Mouse (Mus musculus) hindbrain, embryonic 12.5 days (tissue): ENCODE data around the gene Dip2b. TPM values are rescaled to one million over a fixed set of nuclear protein-coding genes. Genes with fewer than 3 reads are reported as not detected.

ENCODE experiments used
- ATAC-seq: fragments of 200-750 bp; cut with Nextera tagmentation; 2 replicates; pipeline ENCODE4 v1.8.0; 2017; ENCODE audit warnings: moderate TSS enrichment; ENCODE audit not compliant: low FRiP score
- H3K27ac ChIP-seq: fragments of 300-500 bp; sonication (generic); 2 replicates; pipeline ENCODE4 v1.5.1; 2016; ENCODE audit warnings: mild to moderate bottlenecking
- H3K27me3 ChIP-seq: fragments of 300-500 bp; sonication (generic); 2 replicates; pipeline ENCODE4 v1.6.1; 2016; ENCODE audit warnings: mild to moderate bottlenecking
- H3K36me3 ChIP-seq: fragments of 300-500 bp; sonication (generic); 2 replicates; pipeline ENCODE4 v1.6.1; 2016; ENCODE audit warnings: mild to moderate bottlenecking
- H3K4me1 ChIP-seq: fragments of 300-500 bp; sonication (generic); 2 replicates; pipeline ENCODE4 v1.6.1; 2016
- H3K4me2 ChIP-seq: fragments of 300-500 bp; sonication (generic); replicated peaks from 2 replicates; pipeline ENCODE4 v1.6.1; 2016; ENCODE audit warnings: mild to moderate bottlenecking
- H3K4me3 ChIP-seq: fragments of 300-500 bp; sonication (generic); 2 replicates; pipeline ENCODE4 v1.5.1; 2016; ENCODE audit warnings: mild to moderate bottlenecking
- H3K9ac ChIP-seq: fragments of 300-500 bp; sonication (generic); 2 replicates; pipeline ENCODE4 v1.6.1; 2016; ENCODE audit warnings: mild to moderate bottlenecking, moderate library complexity
- H3K9me3 ChIP-seq: fragments of 300-500 bp; sonication (generic); replicated peaks from 2 replicates; pipeline ENCODE4 v1.6.1; 2016; ENCODE audit warnings: mild to moderate bottlenecking
- WGBS: fragments of 180-500 bp; shearing (Covaris S2); methylation state at CpG from one replicate; pipeline ENCODE4 v1.1.7; 2016; 5-methylcytosine and 5-hydroxymethylcytosine counted together
- polyA plus RNA-seq: library from polyadenylated mRNA; unstranded; fragments of >200 nt; fragmentation: Nextera tagmentation; extraction: Ambion mirVana; gene quantifications from 2 replicates; pipeline ENCODE4 v1.2.1, GENCODE M21; 2016

Gene Dip2b
- polyA plus RNA-seq, 1 experiment from 2014 or later: 27.5 TPM

DNA sequence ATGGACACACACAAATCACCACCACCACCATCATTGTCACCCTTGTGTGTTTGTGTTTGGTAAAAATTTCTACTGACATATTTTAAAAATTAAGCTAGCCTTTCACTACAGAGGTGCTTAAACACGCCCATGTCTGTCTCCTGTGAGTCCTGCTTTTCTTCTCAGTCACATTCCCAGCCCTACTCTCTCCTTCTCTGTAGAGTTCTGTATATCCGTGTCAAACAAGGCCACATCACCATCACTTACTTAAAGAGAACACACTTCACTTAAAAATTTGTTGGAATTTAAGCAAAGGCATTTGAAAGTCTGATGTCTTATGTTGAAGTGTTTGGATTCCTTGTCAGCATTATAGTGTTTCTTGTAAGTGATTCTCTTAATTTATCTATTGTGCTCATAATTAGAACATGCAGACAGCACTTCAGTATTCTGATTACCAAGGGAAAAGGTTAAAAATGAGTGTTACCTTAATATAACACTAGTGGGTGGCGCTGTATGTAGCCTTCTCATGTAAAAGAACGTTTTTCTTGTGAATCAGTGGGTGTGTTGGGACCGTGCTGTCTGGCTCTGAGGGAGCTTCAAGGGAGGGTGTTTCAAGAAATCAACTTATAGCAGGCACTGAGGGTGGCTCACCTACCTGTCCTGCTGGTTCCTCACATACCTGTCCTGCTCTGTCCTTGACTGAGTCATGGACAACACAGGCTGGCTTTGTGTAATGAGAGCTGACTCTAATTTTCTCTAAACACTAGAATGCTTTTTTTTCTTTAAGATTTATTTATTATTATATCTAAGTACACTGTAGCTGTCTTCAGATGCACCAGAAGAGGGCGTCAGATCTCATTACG lies 58.3 kb downstream of the Dip2b start:
- Histone ChIP-seq H3K4me1 (peaks cover 22% of the 10 kb centered on the region), H3K27ac (no peak overlapping the region), H3K4me2 (no peak overlapping the region), H3K4me3 (no peak overlapping the region), H3K9me3 (no peaks in the 10 kb centered on the region; the same call in 1 of the 2 replicates), H3K36me3 (no peaks in the 10 kb centered on the region), H3K9ac (no peak overlapping the region), H3K27me3 (no peaks in the 10 kb centered on the region)
- WGBS: 93% methylated on average over 7 of the region's 7 CpGs
- ATAC-seq: no peak

DNA sequence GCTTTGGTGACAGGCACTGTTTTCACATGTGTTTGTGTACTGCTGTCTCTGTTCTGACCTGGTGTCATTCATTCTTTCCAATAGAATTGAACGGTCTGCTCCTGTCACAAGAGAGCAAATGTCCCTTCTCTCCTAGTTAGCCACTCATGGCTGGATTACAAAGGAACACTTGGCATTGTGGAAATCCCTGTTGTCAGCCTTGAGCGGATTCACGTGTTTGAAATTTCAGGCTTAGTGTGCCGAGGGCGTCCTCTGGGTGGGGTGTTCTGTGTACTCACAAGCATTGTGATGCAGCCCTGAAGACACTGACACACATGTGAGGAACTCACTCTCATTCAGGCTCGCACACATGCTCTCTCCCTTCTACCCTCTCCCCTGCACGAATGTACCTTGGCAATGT lies 61.9 kb downstream of the Dip2b start:
- no peaks in the 10 kb centered on the region for H3K9me3 ChIP-seq
- ATAC-seq: no peak
- H3K9ac ChIP-seq: no peak overlapping the region
- no peak overlapping the region for H3K4me3 ChIP-seq
- no peaks in the 10 kb centered on the region for H3K27me3 ChIP-seq
- H3K27ac ChIP-seq: no peak overlapping the region
- no peak overlapping the region for H3K4me2 ChIP-seq
- 58% methylated on average over 7 of the region's 7 CpGs for WGBS
- H3K4me1 ChIP-seq: peaks cover 10% of the 10 kb centered on the region
- no peaks in the 10 kb centered on the region for H3K36me3 ChIP-seq

DNA sequence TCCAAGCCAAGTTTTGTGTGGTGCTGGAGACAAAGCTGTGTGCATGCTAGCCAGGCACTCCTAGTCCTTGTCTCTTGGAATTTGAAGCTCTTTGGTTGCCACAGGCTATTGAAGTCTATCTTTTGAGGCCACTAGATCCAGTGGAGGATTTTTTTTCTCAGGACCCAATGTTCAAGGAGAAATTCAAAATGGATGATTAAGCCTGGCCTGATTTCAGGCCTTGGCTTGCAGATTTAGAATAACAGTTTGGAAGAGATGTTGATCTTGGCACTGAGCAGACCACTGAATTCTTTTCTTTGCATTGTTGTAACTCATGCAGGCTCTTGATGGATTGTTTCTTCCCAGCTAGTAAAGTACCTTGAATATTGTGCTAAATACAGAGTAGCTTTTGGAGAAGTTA lies 62.7 kb downstream of the Dip2b start:
- Histone ChIP-seq H3K9ac (no peak overlapping the region), H3K4me3 (no peak overlapping the region), H3K27me3 (no peaks in the 10 kb centered on the region), H3K27ac (no peak overlapping the region), H3K9me3 (no peaks in the 10 kb centered on the region), H3K36me3 (no peaks in the 10 kb centered on the region), H3K4me2 (no peak overlapping the region), H3K4me1 (peaks cover 10% of the 10 kb centered on the region)
- ATAC-seq: no peak

DNA sequence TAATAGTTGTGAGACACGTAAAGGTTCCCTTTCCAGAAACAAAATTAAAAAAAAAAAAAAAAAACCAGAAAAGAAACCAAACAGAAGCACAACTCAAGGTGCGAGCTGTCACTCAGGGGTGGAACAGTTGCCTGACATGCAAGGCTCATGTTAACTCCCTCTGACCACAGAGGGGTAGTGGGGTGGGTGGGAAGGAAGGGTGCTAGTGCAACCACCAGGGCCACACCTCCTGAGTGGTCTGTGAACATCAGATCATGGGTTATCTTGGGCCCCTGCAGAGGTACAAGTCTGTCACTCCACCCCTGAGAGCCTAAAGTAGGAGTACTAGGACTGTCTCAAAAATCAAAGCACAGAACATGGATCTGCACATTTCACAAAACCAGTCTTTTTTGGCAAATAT lies 65.7 kb downstream of the Dip2b start:
- H3K36me3 ChIP-seq: no peaks in the 10 kb centered on the region
- peaks cover 10% of the 10 kb centered on the region for H3K4me1 ChIP-seq
- no peak for ATAC-seq
- H3K4me2 ChIP-seq: no peak overlapping the region
- H3K4me3 ChIP-seq: no peak overlapping the region
- H3K9me3 ChIP-seq: no peaks in the 10 kb centered on the region
- no peaks in the 10 kb centered on the region for H3K27me3 ChIP-seq
- H3K9ac ChIP-seq: no peak overlapping the region
- 84% methylated on average over 2 of the region's 2 CpGs for WGBS
- H3K27ac ChIP-seq: no peak overlapping the region

DNA sequence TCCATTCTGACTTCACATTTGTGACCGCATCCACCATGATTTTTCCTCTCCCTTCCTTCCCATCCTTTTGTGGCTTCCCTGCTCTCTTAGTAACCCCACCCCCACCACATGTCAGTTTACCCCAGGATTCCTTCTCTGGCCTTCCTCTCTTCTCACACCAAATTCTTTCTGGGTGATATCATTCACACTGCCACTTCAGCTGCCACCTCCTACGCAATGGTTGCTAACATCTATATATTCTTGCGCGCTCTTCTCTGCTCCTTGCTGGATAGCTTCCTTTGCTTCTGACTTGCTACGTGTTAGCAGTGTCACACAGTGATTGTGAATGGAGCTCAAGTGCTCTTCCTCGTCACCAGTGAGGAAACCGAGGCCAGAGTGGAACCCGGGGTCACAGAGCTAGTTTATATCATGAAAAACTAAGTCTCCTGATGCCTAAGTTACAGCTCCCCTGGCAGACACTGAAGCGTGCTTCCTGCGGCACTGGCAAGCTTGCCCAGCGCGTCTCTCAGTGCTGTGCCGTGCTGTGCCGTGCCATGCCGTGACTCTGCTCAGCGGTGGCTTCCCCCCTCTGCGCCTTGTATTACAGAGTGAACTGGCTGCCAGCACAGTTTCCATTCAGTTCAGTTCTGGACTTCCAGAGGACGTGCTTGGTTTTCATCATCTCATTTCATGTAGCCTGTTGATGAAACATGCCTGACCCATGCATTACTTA lies 69.8 kb downstream of the Dip2b start:
- Histone ChIP-seq H3K27ac (no peak overlapping the region), H3K36me3 (no peaks in the 10 kb centered on the region), H3K4me2 (no peak overlapping the region), H3K27me3 (no peaks in the 10 kb centered on the region), H3K4me3 (no peak overlapping the region), H3K9me3 (no peaks in the 10 kb centered on the region), H3K4me1 (peaks cover 15% of the 10 kb centered on the region), H3K9ac (no peak overlapping the region)
- WGBS: 89% methylated on average over 18 of the region's 18 CpGs
- no peak for ATAC-seq

DNA sequence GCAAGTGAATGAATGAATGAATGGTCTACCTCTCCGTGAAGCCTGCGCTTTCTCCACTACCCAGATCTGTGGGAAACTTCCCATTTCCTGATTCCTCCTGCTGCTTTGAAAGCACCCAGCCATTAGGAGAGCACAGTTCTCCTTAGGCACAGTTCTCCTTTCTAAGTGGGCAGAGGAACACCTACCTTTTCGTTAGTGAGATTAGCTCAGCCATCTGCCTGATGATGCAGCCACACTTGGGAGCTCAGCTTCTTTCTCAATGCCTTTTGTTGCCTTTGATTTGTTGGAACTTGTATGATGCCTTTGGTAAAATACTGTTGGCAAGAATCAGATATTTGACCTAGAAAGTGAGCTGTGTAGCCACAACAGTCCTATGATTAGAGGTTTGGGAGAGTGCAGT lies 71.5 kb downstream of the Dip2b start:
- Histone ChIP-seq H3K4me2 (no peak overlapping the region), H3K27me3 (no peaks in the 10 kb centered on the region), H3K9me3 (no peaks in the 10 kb centered on the region), H3K4me3 (no peak overlapping the region), H3K36me3 (no peaks in the 10 kb centered on the region), H3K9ac (no peak overlapping the region), H3K27ac (no peak overlapping the region), H3K4me1 (peaks cover 25% of the 10 kb centered on the region)
- 84% methylated on average over 3 of the region's 3 CpGs for WGBS
- no peak for ATAC-seq

DNA sequence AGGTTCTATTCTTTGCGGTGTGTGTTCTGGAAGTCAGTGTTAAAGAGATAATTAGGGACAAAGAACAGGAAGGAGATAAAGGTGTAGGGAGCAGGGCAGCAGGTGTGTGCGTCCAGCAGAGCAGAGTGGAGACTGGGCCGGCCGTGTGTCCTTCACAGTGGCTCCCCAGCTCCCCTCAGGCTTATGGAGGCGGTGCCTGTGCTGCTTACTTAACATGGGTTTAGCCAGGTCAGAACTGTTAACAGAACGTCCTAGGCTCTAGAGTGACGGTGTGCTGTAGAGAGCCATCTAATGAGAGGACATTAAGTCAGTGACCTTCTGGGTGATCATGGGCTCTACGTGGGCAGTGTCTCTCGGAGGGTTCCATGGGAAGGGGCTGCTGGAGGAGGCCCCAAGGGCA lies 73.4 kb downstream of the Dip2b start:
- no peak for ATAC-seq
- Histone ChIP-seq H3K4me3 (no peak overlapping the region), H3K36me3 (peaks cover 5% of the 10 kb centered on the region; the same call in 1 of the 2 replicates), H3K9me3 (no peaks in the 10 kb centered on the region), H3K4me1 (peaks cover 25% of the 10 kb centered on the region), H3K4me2 (no peak overlapping the region), H3K27ac (no peak overlapping the region), H3K9ac (no peak overlapping the region), H3K27me3 (no peaks in the 10 kb centered on the region)
- 76% methylated on average over 9 of the region's 9 CpGs for WGBS

DNA sequence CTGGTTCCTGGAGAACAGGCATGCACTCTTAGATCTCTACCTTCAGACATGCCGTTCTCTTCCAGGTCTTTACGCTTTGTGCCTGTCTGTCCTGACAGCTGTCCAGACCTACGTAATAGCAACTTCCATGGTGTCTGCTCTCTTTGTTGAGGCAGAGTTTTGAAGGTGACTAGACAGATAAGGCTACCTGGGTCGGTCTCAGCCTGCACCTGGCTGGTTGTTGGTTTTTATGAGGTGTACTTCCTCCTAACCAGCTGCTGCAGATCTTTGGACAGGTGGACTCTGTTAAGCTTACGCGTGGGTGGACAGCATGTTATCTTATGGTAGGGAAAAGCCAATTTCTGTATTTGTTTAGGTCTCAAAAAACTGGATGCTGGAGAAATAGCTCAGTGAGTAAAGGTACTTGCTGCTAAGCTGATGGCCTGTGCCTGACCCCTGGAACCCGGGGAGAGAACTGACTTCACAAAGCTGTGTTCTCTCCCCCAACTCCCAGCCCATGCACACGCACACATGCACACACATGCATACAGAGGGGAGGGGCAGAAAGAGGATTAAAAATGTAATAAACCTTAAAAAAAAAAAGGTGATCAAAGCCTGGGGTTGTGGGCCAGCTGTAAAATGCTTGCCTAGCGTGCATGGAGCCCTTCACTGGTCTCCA lies 74.0 kb downstream of the Dip2b start:
- 87% methylated on average over 9 of the region's 9 CpGs for WGBS
- H3K9me3 ChIP-seq: no peaks in the 10 kb centered on the region
- no peak overlapping the region for H3K9ac ChIP-seq
- peaks cover 8% of the 10 kb centered on the region; the same call in 1 of the 2 replicates for H3K36me3 ChIP-seq
- no peak overlapping the region for H3K4me2 ChIP-seq
- no peak overlapping the region for H3K27ac ChIP-seq
- no peaks in the 10 kb centered on the region for H3K27me3 ChIP-seq
- peaks cover 25% of the 10 kb centered on the region for H3K4me1 ChIP-seq
- H3K4me3 ChIP-seq: no peak overlapping the region
- ATAC-seq: no peak

DNA sequence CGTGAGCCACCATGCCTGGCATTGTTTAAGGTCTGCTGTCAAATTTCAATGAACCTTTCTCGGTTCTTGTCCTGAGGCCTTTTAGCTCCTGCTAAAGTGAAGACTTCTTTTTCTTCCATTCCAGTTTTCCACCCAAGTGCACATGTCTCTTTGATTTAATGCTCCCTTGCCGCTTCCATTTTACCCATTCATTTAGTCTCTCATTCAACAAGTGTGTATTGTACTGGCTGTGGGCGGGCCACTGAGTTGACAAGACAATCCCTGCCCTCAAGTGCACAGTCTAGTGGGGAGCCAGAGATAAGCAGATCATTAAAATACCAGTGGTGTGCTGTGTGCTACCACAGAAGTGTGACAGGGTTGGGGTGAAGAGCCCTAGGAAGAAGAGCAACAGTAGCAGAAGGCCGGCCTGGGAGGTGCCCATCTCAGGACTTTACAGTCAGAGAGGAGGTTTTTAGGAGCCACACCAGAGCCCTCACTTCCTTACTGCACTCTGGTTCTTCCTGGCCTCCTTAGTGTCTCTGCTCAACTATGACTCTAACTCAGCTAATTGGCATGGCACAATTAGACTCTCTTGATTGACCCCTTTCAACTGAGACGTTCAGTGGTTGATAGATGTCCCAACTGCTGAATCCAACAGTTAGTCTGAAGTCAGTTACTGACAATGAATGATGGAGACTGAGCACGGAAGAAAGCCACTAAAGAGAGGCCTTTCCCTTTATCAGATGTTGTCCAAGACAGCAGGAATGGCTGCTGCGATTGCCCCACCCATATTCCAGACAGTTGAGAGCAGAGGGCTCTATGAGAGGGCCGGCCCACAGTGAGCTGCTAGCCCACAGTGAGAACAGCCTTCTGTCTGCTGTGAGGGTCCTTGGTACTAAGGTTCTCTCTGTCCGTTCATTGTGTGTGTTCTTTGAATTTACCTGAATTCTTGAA lies 75.1 kb downstream of the Dip2b start:
- no peak for ATAC-seq
- H3K27ac ChIP-seq: no peak overlapping the region

DNA sequence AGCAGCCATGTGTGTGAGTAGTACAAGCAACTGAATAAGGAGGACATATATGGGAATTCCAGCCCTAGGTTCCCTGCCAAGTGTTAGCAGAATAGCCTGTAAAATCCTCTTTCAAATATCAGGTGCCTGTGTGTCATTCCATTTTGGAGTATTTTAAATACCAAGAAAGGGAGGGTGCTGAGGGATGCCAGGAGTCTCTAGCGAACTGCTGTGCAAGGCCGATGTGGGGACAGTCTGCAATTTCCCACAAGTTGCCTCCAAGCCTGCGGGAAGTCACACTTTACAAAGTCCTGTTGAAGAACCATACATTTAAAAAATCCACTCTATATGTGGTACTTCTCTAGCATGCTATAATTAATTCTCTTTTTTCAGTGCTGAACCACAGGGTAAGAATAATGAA lies 77.0 kb downstream of the Dip2b start:
- WGBS: 89% methylated on average over 3 of the region's 3 CpGs
- ATAC-seq: no peak
- H3K4me2 ChIP-seq: no peak overlapping the region
- H3K9me3 ChIP-seq: no peaks in the 10 kb centered on the region
- H3K9ac ChIP-seq: no peak overlapping the region
- peaks cover 29% of the 10 kb centered on the region for H3K4me1 ChIP-seq
- no peaks in the 10 kb centered on the region for H3K27me3 ChIP-seq
- peaks cover 23% of the 10 kb centered on the region for H3K36me3 ChIP-seq
- no peak overlapping the region for H3K4me3 ChIP-seq
- H3K27ac ChIP-seq: no peak overlapping the region

More for the DNA sequence above, 75.1 kb downstream of the Dip2b start:
- WGBS: 41% methylated on average over 10 of the region's 10 CpGs
- no peak overlapping the region for H3K4me3 ChIP-seq
- H3K4me1 ChIP-seq: peaks cover 25% of the 10 kb centered on the region
- no peak overlapping the region for H3K9ac ChIP-seq
- H3K36me3 ChIP-seq: peaks cover 20% of the 10 kb centered on the region
- no peaks in the 10 kb centered on the region for H3K27me3 ChIP-seq
- no peak overlapping the region for H3K4me2 ChIP-seq
- no peaks in the 10 kb centered on the region for H3K9me3 ChIP-seq

DNA sequence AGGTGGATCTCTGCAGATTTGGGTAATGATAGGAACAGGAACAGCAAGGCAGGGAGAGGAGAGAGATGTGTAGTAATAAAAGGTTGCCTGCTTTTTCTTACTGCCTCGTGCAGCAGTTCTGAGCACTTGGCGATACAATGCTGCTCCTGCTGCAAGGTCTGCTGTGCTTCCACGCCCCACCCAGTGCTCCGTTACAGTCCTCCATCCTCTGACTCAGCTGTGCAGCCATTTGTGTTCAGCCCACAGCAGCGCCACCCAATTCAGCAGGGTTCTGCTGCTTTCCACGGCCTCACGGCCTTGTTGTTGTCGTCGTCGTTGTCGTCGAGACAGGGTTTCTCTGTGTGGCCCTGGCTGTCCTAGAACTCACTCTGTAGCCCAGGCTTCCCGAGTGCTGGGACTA lies 77.9 kb downstream of the Dip2b start:
- H3K27ac ChIP-seq: no peak overlapping the region
- H3K36me3 ChIP-seq: peaks cover 23% of the 10 kb centered on the region
- no peak overlapping the region for H3K9ac ChIP-seq
- H3K9me3 ChIP-seq: no peaks in the 10 kb centered on the region
- no peak overlapping the region for H3K4me3 ChIP-seq
- ATAC-seq: no peak
- H3K4me2 ChIP-seq: no peak overlapping the region
- H3K27me3 ChIP-seq: no peaks in the 10 kb centered on the region
- WGBS: 93% methylated on average over 13 of the region's 13 CpGs
- peaks cover 29% of the 10 kb centered on the region for H3K4me1 ChIP-seq
